Mouse (Mus musculus): ENCODE measurements around the gene Zfp648. TPM values are rescaled to one million over a fixed set of nuclear protein-coding genes. Genes with fewer than 3 reads are reported as not detected.

Zfp648 gene
- polyA plus RNA-seq (2012; rRNA removed) (5.9 and 8.6 TPM in 2 replicates), polyA plus RNA-seq (2014; fragmentation: Nextera tagmentation; extraction: Ambion mirVana) (1.1 and 1.2 TPM in 2 replicates)

DNA sequence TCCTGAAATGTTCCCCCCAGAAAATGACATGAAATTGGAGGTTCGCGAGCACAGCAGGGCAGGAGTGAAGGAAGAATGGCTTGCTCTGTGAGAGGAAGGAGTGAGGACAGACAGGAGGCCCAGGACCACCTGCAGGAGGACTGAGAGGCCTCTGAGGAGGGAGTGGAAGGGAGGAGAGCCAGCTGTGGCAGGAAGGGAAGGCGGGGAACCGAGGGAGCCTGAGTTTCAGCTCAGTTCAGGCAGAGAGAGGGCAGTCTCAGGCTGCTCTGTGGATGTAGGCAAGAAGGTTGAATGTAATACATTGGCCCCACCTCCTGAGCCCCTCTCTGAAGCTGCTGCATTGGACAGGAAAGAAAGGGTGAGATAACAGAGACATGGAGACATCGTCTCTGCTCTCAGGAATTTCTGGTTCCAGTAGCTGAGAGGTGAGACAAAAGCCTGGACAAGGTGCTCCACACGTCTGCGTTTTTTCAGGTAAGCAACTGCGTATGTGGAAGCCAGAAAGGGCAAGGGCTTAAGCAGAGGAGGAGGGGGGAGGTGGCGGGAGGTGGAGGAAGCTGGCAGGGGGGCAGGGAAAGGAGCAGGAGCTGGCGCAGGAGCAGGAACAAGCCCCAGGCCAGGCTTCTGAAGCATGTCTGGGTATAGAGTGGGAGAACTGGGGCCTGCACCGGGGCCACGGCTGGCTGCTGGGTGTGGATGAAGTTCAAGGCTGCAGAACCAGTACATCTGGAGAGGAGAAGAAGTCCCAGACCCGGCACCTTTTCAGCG lies at the start of gene Zfp648:
Zfp648 (plus strand) TSS at position 233 of the 768 bp plus-strand sequence.
- no peaks in the 10 kb centered on the region for H3K9me3 ChIP-seq (ENCODE audit: control insufficient read depth, low read length)
- H3K4me3 ChIP-seq (replicated peaks; ENCODE audit: low read length) = no peak within 1 kb of the TSS; the same call in 1 of the 2 replicates
- H3K9ac ChIP-seq (ENCODE audit: low read depth, low read length, severe bottlenecking) = peak within 1 kb of the TSS; percentile 14; the same call in 1 of the 2 replicates
- no peaks in the 10 kb centered on the region; the same call in 1 of the 2 replicates for H3K36me3 ChIP-seq (ENCODE audit: control insufficient read depth, insufficient read depth, low read length)
- 26% methylated on average over 14 of the region's 14 CpGs for WGBS
- peak within 1 kb of the TSS; percentile 36 for H3K4me2 ChIP-seq (replicated peaks; ENCODE audit: low read depth, low read length, severe bottlenecking)
- no peak for DNase-seq (ENCODE audit: low spot score)
- ATAC-seq (ENCODE audit: low FRiP score, low read depth) = 0 out of 2 replicates have a peak, but pooled peaks have one; percentile 30
- H3K4me1 ChIP-seq (ENCODE audit: control insufficient read depth, insufficient read depth, low read length) = peaks cover 24% of the 10 kb centered on the region; the same call in 1 of the 2 replicates
- no peak for TF ChIP-seq POLR2A (IDR thresholded peaks at IDR 0.05; ENCODE audit: borderline replicate concordance, extremely low read depth, insufficient read depth, insufficient read length)
- peaks cover 25% of the 10 kb centered on the region for H3K27me3 ChIP-seq (ENCODE audit: control insufficient read depth, insufficient read depth, low read length)
- peak within 1 kb of the TSS; percentile 52 for H3K27ac ChIP-seq (replicated peaks; ENCODE audit: low read depth, low read length)

DNA sequence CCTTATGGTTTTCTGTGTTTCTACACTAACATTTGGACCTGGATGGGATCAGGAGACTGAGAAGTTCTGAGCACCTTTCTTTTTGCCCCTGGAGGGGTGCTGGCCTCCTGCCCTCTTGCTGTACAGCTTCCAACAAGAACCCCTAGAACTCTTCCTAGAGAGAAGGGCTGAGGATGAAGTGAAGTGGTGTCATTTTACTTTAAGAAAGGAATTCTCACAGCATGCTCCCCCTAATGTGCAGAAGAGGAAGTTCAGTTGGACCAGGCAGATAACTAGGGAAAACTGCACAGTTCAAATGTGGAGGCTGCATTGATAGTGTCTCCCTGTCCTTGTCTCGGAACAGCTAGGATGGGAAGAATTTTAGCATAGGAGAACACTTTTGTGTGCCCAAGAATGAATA lies 48.4 kb upstream of the Zfp648 start:
- DNase-seq (ENCODE audit: low spot score) (no peak), ATAC-seq (ENCODE audit: low FRiP score, low read depth) (no peak)
- Histone ChIP-seq H3K27me3 (ENCODE audit: control insufficient read depth, insufficient read depth, low read length) (no peaks in the 10 kb centered on the region), H3K27ac (replicated peaks; ENCODE audit: low read depth, low read length) (no peak overlapping the region), H3K36me3 (ENCODE audit: control insufficient read depth, insufficient read depth, low read length) (no peaks in the 10 kb centered on the region), H3K4me2 (replicated peaks; ENCODE audit: low read depth, low read length, severe bottlenecking) (no peak overlapping the region), H3K9me3 (ENCODE audit: control insufficient read depth, low read length) (no peaks in the 10 kb centered on the region), H3K9ac (ENCODE audit: low read depth, low read length, severe bottlenecking) (no peak overlapping the region), H3K4me1 (ENCODE audit: control insufficient read depth, insufficient read depth, low read length) (peaks cover 6% of the 10 kb centered on the region; the same call in 1 of the 2 replicates), H3K4me3 (replicated peaks; ENCODE audit: low read length) (no peak overlapping the region)
- no peak for TF ChIP-seq POLR2A (IDR thresholded peaks at IDR 0.05; ENCODE audit: borderline replicate concordance, extremely low read depth, insufficient read depth, insufficient read length)
- 71% methylated on average over 1 of the region's 1 CpGs for WGBS

DNA sequence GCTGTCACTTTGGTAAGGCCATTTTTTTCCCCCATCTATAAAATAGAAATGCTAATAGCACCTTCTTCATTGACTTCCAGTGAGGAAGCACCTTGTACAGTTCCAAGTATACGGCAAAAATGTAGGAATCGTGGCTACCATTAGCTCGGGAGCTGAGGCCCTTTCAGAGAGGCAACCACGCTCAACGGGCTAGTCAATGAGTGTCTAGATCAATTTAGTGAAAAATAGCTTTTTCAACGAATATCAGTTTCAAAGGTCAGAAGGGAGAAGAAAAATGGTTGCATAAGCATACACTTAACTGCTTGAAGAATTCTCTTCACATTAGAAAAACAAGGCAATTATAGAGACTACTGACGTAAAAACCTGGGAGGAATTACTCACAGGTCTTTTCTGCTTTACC lies 47.2 kb upstream of the Zfp648 start:
- ATAC-seq (ENCODE audit: low FRiP score, low read depth) (no peak), DNase-seq (ENCODE audit: low spot score) (no peak)
- Histone ChIP-seq H3K27ac (replicated peaks; ENCODE audit: low read depth, low read length) (no peak overlapping the region), H3K36me3 (ENCODE audit: control insufficient read depth, insufficient read depth, low read length) (no peaks in the 10 kb centered on the region), H3K9ac (ENCODE audit: low read depth, low read length, severe bottlenecking) (no peak overlapping the region), H3K4me3 (replicated peaks; ENCODE audit: low read length) (no peak overlapping the region), H3K4me1 (ENCODE audit: control insufficient read depth, insufficient read depth, low read length) (peaks cover 6% of the 10 kb centered on the region; the same call in 1 of the 2 replicates), H3K27me3 (ENCODE audit: control insufficient read depth, insufficient read depth, low read length) (no peaks in the 10 kb centered on the region), H3K4me2 (replicated peaks; ENCODE audit: low read depth, low read length, severe bottlenecking) (no peak overlapping the region), H3K9me3 (ENCODE audit: control insufficient read depth, low read length) (no peaks in the 10 kb centered on the region)
- no peak for TF ChIP-seq POLR2A (IDR thresholded peaks at IDR 0.05; ENCODE audit: borderline replicate concordance, extremely low read depth, insufficient read depth, insufficient read length)
- 89% methylated on average over 7 of the region's 7 CpGs for WGBS

DNA sequence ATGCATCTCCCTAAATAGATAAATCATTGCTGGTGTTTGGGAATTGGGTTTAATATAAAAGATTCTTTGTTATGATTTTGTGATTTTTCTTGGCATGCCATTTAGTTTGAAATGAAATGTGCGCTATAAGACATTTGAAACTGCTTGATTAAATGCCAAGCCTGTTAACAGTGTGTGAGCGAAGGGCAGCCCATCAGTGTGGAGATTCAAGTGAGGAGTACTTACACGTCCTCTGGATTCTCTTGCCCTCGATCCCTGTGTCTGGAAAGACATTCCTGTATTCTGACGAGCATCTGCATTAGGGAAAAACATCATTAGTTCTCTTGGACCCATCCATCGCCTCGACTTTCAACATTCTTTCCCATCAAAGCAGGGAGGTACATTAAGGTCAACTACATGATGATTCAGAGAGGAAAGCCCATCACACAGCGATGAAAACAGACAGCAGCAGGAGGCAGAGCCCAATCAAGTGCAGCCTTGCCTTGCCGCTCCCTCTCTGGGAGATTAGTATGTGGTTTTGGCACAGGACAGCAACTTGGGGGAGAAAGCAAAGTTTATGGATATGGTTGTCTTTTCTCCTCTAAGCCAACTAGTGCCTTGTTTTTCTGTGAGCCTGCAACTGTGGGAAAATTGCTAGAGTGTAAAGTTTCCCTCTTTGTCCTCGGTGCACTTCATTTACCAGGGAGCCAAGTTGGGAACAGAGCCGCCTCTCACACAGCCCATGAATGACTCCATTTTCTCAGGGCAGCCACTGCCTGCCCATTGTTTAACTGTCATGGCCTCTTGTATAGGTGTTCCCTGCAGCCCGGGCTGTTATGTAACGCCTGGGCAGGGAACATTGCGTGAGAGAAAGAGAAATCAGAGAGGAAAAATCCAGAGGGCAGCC lies 44.6 kb upstream of the Zfp648 start:
- no peak overlapping the region; the same call in 1 of the 2 replicates for H3K27ac ChIP-seq (replicated peaks; ENCODE audit: low read depth, low read length)
- no peak overlapping the region for H3K9ac ChIP-seq (ENCODE audit: low read depth, low read length, severe bottlenecking)
- no peaks in the 10 kb centered on the region for H3K27me3 ChIP-seq (ENCODE audit: control insufficient read depth, insufficient read depth, low read length)
- H3K36me3 ChIP-seq (ENCODE audit: control insufficient read depth, insufficient read depth, low read length) = no peaks in the 10 kb centered on the region
- no peak for TF ChIP-seq POLR2A (IDR thresholded peaks at IDR 0.05; ENCODE audit: borderline replicate concordance, extremely low read depth, insufficient read depth, insufficient read length)
- H3K4me3 ChIP-seq (replicated peaks; ENCODE audit: low read length) = no peak overlapping the region
- 64% methylated on average over 14 of the region's 14 CpGs for WGBS
- peak; percentile 39 for DNase-seq (ENCODE audit: low spot score)
- no peak; the same call in 1 of the 2 replicates for ATAC-seq (ENCODE audit: low FRiP score, low read depth)
- H3K9me3 ChIP-seq (ENCODE audit: control insufficient read depth, low read length) = no peaks in the 10 kb centered on the region
- H3K4me2 ChIP-seq (replicated peaks; ENCODE audit: low read depth, low read length, severe bottlenecking) = no peak overlapping the region
- H3K4me1 ChIP-seq (ENCODE audit: control insufficient read depth, insufficient read depth, low read length) = no peaks in the 10 kb centered on the region

DNA sequence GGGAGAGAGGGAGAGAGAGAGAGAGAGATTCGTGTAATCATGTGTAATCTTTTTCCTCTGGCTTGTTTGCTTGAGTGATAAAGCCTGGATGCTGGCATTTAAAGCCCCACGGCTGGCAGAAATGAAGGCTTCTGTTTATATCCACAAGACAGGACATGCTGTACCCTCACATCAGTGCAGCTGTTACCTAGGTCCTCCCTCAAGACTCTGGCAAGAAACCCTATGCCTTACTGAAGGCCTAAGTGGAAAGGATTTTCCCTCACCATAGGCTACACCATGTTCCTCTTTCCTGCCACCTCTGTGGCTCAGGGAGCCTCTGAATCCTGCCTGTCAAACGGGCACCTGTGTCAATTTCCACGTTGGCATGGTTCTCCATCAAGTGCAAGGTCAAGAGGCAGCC lies 43.9 kb upstream of the Zfp648 start:
- Histone ChIP-seq H3K9ac (ENCODE audit: low read depth, low read length, severe bottlenecking) (no peak overlapping the region), H3K27me3 (ENCODE audit: control insufficient read depth, insufficient read depth, low read length) (no peaks in the 10 kb centered on the region), H3K36me3 (ENCODE audit: control insufficient read depth, insufficient read depth, low read length) (no peaks in the 10 kb centered on the region), H3K4me1 (ENCODE audit: control insufficient read depth, insufficient read depth, low read length) (no peaks in the 10 kb centered on the region), H3K9me3 (ENCODE audit: control insufficient read depth, low read length) (no peaks in the 10 kb centered on the region), H3K4me2 (replicated peaks; ENCODE audit: low read depth, low read length, severe bottlenecking) (no peak overlapping the region), H3K27ac (replicated peaks; ENCODE audit: low read depth, low read length) (peak overlapping the region; percentile 22; the same call in 1 of the 2 replicates), H3K4me3 (replicated peaks; ENCODE audit: low read length) (no peak overlapping the region)
- no peak for TF ChIP-seq POLR2A (IDR thresholded peaks at IDR 0.05; ENCODE audit: borderline replicate concordance, extremely low read depth, insufficient read depth, insufficient read length)
- no peak for ATAC-seq (ENCODE audit: low FRiP score, low read depth)
- no peak for DNase-seq (ENCODE audit: low spot score)
- WGBS = 64% methylated on average over 4 of the region's 4 CpGs

All from limb, embryonic 14.5 days (tissue).